Mouse (Mus musculus) brain, embryonic 14.5 days (tissue): ENCODE measurements at regions not wholly inside any gene's neighbourhood (a gene's known extent, or its start where the extent isn't known, plus 50 kb on each side); places are given as distances from the start of the nearest gene placed in this dataset.

ENCODE experiments used
- CTCF ChIP-seq: fragments of 200-500 bp; IDR thresholded peaks from 2 replicates; pipeline ENCODE4 v1.5.1; 2012; ENCODE audit warnings: inconsistent platforms, mild to moderate bottlenecking, moderate library complexity, borderline replicate concordance; ENCODE audit not compliant: insufficient read depth, insufficient read length; ENCODE audit errors: extremely low read depth
- POLR2A ChIP-seq: fragments of 200-500 bp; IDR thresholded peaks from 2 replicates; pipeline ENCODE4 v1.6.1; 2012; ENCODE audit warnings: mild to moderate bottlenecking, inconsistent platforms, borderline replicate concordance; ENCODE audit not compliant: poor library complexity, insufficient read depth, insufficient read length, severe bottlenecking; ENCODE audit errors: extremely low read depth

DNA sequence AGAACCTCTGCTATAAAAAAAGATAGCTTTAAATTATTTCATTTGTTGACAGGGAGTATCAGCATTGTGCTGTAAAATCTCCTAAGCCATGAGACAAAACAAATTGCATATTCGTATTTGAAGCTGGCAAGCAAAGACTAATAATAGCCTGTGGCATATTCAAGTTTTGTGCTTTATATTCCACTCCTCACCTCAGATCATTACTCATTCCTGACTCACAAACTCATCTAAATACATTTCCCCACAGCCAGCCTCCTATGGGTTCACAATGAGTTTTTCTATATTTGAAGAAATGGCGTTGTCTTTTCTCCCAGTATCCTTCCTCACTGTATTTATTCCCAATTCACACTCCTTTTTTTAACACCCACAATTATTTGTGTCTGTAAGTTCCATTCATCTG lies 161.5 kb upstream of the Gm9972 start:
- TF ChIP-seq CTCF (no peak), POLR2A (no peak)
